Mouse (Mus musculus) forebrain, embryonic 10.5 days (tissue): Measurements from ENCODE around the gene Ggt5. TPM values are rescaled to one million over a fixed set of nuclear protein-coding genes. Genes with fewer than 3 reads are reported as not detected.

Source experiments
- DNase-seq: peaks from one replicate; pipeline ENCODE4 v3.0.0-alpha.2; 2017; ENCODE audit warnings: low spot score; ENCODE audit errors: extremely low spot score
- H3K27ac ChIP-seq: fragments of 300-500 bp; sonication (generic); 2 replicates; pipeline ENCODE4 v1.5.1; 2016; ENCODE audit warnings: mild to moderate bottlenecking
- H3K27me3 ChIP-seq: fragments of 300-500 bp; sonication (generic); 2 replicates; pipeline ENCODE4 v1.6.1; 2016; ENCODE audit warnings: mild to moderate bottlenecking; ENCODE audit not compliant: poor library complexity, severe bottlenecking
- H3K36me3 ChIP-seq: fragments of 300-500 bp; sonication (generic); replicated peaks from 2 replicates; pipeline ENCODE4 v1.6.1; 2016; ENCODE audit warnings: mild to moderate bottlenecking, moderate library complexity
- H3K4me1 ChIP-seq: fragments of 300-500 bp; sonication (generic); 2 replicates; pipeline ENCODE4 v1.6.1; 2016
- H3K4me3 ChIP-seq: fragments of 300-500 bp; sonication (generic); 2 replicates; pipeline ENCODE4 v1.5.1; 2016; ENCODE audit warnings: mild to moderate bottlenecking, moderate library complexity
- H3K9me3 ChIP-seq: fragments of 300-500 bp; sonication (generic); 2 replicates; pipeline ENCODE4 v1.6.1; 2016; ENCODE audit warnings: mild to moderate bottlenecking, moderate library complexity
- WGBS: fragments of 180-500 bp; shearing (Covaris S2); methylation state at CpG from one replicate; pipeline ENCODE4 v1.1.7; 2016; 5-methylcytosine and 5-hydroxymethylcytosine counted together
- polyA plus RNA-seq: library from polyadenylated mRNA; unstranded; fragments of >200 nt; fragmentation: Nextera tagmentation; extraction: Ambion mirVana; gene quantifications from 2 replicates; pipeline ENCODE4 v1.2.1, GENCODE M21; 2016

Gene Ggt5
- polyA plus RNA-seq, 1 experiment from 2014 or later: 0.97 TPM

GRCm38 (mm10) chr10:75634610-75635009, 45.5 kb downstream of the Ggt5 start:
- Histone ChIP-seq H3K9me3 (no peaks in the 10 kb centered on the region), H3K36me3 (no peaks in the 10 kb centered on the region), H3K4me3 (no peak overlapping the region), H3K27ac (no peak overlapping the region), H3K4me1 (peaks cover 18% of the 10 kb centered on the region; the same call in 1 of the 2 replicates), H3K27me3 (no peaks in the 10 kb centered on the region)
- no peak for DNase-seq
- WGBS: 91% methylated on average over 8 of the region's 8 CpGs

DNA sequence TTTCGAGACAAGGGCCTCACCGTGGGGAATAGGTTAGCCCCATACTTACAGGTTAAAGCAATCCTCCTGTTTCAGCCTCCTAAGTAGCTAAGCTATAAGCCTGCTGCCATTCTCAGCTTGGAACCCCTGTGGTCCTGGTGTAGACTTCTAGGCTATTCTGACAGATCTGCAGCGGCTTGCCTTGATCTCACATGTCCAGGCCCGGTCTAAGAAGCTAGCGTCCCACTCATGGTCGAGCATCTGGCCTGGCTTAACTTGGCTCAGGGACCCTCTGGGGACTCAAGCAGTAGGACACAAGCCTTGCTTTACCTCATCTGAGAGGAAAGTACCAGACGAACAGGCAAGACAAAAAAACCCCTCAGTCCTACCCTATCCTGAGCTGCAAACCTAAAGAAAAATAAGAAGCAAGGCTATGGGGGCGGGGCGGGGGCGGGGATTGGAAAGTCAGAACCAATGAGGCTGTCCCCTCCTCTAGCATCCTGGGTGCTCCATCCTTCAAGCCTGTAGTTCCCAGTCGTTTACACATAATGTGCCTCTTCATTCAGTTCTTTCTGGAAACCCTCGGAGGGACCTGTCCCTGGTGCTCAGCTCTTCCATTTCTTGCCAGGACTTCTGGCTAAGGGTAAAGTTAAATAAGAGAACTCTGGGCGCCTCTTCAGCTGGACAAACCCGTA, 46.0 kb downstream of the Ggt5 start:
- Histone ChIP-seq H3K27me3 (no peaks in the 10 kb centered on the region), H3K9me3 (no peaks in the 10 kb centered on the region), H3K4me3 (no peak overlapping the region), H3K36me3 (no peaks in the 10 kb centered on the region), H3K4me1 (peaks cover 18% of the 10 kb centered on the region; the same call in 1 of the 2 replicates), H3K27ac (no peak overlapping the region)
- no peak for DNase-seq
- 68% methylated on average over 14 of the region's 14 CpGs for WGBS

- peak; percentile 87 for DNase-seq
- Histone ChIP-seq H3K27me3 (no peaks in the 10 kb centered on the region), H3K9me3 (no peaks in the 10 kb centered on the region), H3K4me3 (no peak overlapping the region), H3K36me3 (no peaks in the 10 kb centered on the region), H3K27ac (no peak overlapping the region), H3K4me1 (peaks cover 18% of the 10 kb centered on the region; the same call in 1 of the 2 replicates)
- WGBS: 5% methylated on average over 9 of the region's 9 CpGs
Observed at GRCm38 (mm10) chr10:75635693-75636055, 46.5 kb downstream of the Ggt5 start.

- no peak for DNase-seq
- no peaks in the 10 kb centered on the region for H3K27me3 ChIP-seq
- WGBS: 89% methylated on average over 12 of the region's 12 CpGs
Observed at GRCm38 (mm10) chr10:75636084-75636786, 47.1 kb downstream of the Ggt5 start.

DNA sequence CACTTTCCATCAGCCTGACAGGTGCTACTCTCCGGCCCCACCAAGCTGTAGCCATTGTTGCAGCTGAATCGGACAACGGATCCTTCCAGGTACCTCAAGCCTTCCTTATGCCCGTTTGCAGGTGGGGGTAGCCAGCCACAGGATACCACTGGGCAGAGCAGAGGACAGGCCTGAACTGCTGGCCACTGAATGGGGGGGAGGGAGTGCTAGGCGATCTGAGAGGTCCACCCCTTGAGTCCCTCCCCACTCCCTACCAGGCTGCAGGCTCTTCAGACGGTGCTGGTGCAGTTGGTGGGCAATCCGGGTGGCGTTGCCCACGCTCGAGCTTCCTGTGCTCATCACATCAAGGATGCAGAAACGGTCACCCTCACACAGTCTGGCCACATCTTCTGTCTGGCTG, 48.6 kb downstream of the Ggt5 start:
- H3K4me3 ChIP-seq: no peak overlapping the region
- WGBS: 91% methylated on average over 11 of the region's 11 CpGs
- no peak overlapping the region for H3K27ac ChIP-seq
- no peaks in the 10 kb centered on the region for H3K9me3 ChIP-seq
- H3K4me1 ChIP-seq: peaks cover 12% of the 10 kb centered on the region
- H3K36me3 ChIP-seq: no peaks in the 10 kb centered on the region
- H3K27me3 ChIP-seq: no peaks in the 10 kb centered on the region
- DNase-seq: no peak

More at GRCm38 (mm10) chr10:75636084-75636786, 47.1 kb downstream of the Ggt5 start:
- no peak overlapping the region for H3K4me3 ChIP-seq
- no peak overlapping the region for H3K27ac ChIP-seq
- no peaks in the 10 kb centered on the region for H3K36me3 ChIP-seq
- H3K4me1 ChIP-seq: peaks cover 18% of the 10 kb centered on the region; the same call in 1 of the 2 replicates
- no peaks in the 10 kb centered on the region for H3K9me3 ChIP-seq

- DNase-seq: no peak
- Histone ChIP-seq H3K27ac (no peak overlapping the region), H3K27me3 (no peaks in the 10 kb centered on the region), H3K4me3 (no peak overlapping the region), H3K9me3 (no peaks in the 10 kb centered on the region), H3K36me3 (peaks cover 16% of the 10 kb centered on the region), H3K4me1 (peaks cover 25% of the 10 kb centered on the region)
- 91% methylated on average over 7 of the region's 7 CpGs for WGBS
Observed at GRCm38 (mm10) chr10:75641721-75642222, 52.6 kb downstream of the Ggt5 start.

DNA sequence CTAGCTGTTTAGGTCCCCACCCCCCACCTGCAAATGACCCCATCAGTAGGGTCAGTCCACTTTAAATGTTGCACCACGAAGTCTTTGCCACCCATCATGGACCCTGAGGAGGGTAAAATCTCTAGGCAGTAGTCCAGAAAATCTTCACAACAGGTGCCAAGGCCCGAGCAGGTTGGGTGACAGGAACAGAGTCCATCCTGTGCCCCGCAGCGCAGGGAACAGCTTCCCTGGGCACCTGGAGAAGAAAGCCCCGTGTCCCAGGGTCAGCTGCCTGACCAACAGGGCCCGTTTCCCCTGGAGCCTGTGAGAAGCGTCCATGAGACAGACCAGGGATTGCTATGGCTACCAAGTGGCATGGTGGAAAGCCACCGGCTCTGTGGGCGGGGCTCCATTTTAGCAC, 53.3 kb downstream of the Ggt5 start:
- 81% methylated on average over 9 of the region's 9 CpGs for WGBS
- Histone ChIP-seq H3K4me3 (no peak overlapping the region), H3K27me3 (no peaks in the 10 kb centered on the region), H3K9me3 (no peaks in the 10 kb centered on the region), H3K27ac (0 out of 2 replicates have a peak overlapping the region, but pooled peaks have one; percentile 60), H3K4me1 (peaks cover 25% of the 10 kb centered on the region), H3K36me3 (peaks cover 23% of the 10 kb centered on the region)
- no peak for DNase-seq

GRCm38 (mm10) chr10:75642891-75643290, 53.8 kb downstream of the Ggt5 start:
- Histone ChIP-seq H3K9me3 (no peaks in the 10 kb centered on the region), H3K36me3 (peaks cover 28% of the 10 kb centered on the region), H3K4me3 (no peak overlapping the region), H3K4me1 (peaks cover 25% of the 10 kb centered on the region), H3K27ac (peak overlapping the region; percentile 60), H3K27me3 (no peaks in the 10 kb centered on the region)
- DNase-seq: no peak
- WGBS: 86% methylated on average over 2 of the region's 2 CpGs

GRCm38 (mm10) chr10:75643741-75644343, 54.7 kb downstream of the Ggt5 start, which contains the start of gene Susd2:
TSS of gene Susd2 (minus strand) at chr10:75644008.
- DNase-seq: peak; percentile 60
- 2% methylated on average over 11 of the region's 11 CpGs for WGBS
- H3K4me1 ChIP-seq: peaks cover 25% of the 10 kb centered on the region
- no peaks in the 10 kb centered on the region for H3K9me3 ChIP-seq
- H3K27ac ChIP-seq: peak within 1 kb of the TSS; percentile 60
- H3K27me3 ChIP-seq: no peaks in the 10 kb centered on the region
- H3K4me3 ChIP-seq: peak within 1 kb of the TSS; percentile 38
- peaks cover 37% of the 10 kb centered on the region for H3K36me3 ChIP-seq

- no peak for DNase-seq
- no peaks in the 10 kb centered on the region for H3K27me3 ChIP-seq
- H3K4me1 ChIP-seq: peaks cover 25% of the 10 kb centered on the region
- 93% methylated on average over 8 of the region's 8 CpGs for WGBS
- no peaks in the 10 kb centered on the region for H3K9me3 ChIP-seq
- no peak overlapping the region for H3K27ac ChIP-seq
- H3K36me3 ChIP-seq: peaks cover 55% of the 10 kb centered on the region
- H3K4me3 ChIP-seq: no peak overlapping the region
Observed at GRCm38 (mm10) chr10:75645616-75646015, 56.5 kb downstream of the Ggt5 start.

DNA sequence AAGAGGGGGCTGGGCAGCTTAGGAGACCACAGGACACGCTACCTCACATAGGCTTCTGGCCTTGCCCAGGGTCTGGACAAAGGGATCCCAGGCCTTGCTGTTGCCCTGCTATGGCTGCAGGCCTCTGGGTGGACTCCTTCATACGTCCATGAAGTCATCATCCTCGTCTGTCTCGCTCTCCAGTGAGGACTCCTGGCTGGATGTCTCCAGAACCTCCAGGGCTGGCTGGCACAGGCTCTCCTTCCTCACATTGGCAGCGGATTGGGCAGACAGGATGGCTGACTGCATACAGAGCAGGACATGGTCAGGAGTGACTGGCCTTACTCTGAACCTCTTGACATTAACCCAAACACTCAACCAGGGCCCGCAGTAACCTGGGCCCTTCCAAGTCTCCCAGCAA, 57.3 kb downstream of the Ggt5 start:
- H3K27me3 ChIP-seq: no peaks in the 10 kb centered on the region
- no peak for DNase-seq
- WGBS: 93% methylated on average over 6 of the region's 6 CpGs
- no peak overlapping the region for H3K27ac ChIP-seq
- H3K9me3 ChIP-seq: no peaks in the 10 kb centered on the region
- no peak overlapping the region for H3K4me3 ChIP-seq
- H3K36me3 ChIP-seq: peaks cover 63% of the 10 kb centered on the region
- H3K4me1 ChIP-seq: peaks cover 25% of the 10 kb centered on the region

GRCm38 (mm10) chr10:75647362-75647761, 58.2 kb downstream of the Ggt5 start:
- Histone ChIP-seq H3K27ac (no peak overlapping the region), H3K27me3 (no peaks in the 10 kb centered on the region), H3K4me1 (peaks cover 24% of the 10 kb centered on the region), H3K9me3 (no peaks in the 10 kb centered on the region), H3K36me3 (peaks cover 72% of the 10 kb centered on the region), H3K4me3 (no peak overlapping the region)
- 94% methylated on average over 3 of the region's 3 CpGs for WGBS
- no peak for DNase-seq

GRCm38 (mm10) chr10:75648091-75648490, 59.0 kb downstream of the Ggt5 start:
- no peak for DNase-seq
- H3K4me1 ChIP-seq: peaks cover 17% of the 10 kb centered on the region
- H3K27ac ChIP-seq: no peak overlapping the region
- H3K27me3 ChIP-seq: no peaks in the 10 kb centered on the region
- H3K4me3 ChIP-seq: no peak overlapping the region
- H3K9me3 ChIP-seq: no peaks in the 10 kb centered on the region
- 91% methylated on average over 6 of the region's 6 CpGs for WGBS
- H3K36me3 ChIP-seq: peaks cover 80% of the 10 kb centered on the region
